Mouse (Mus musculus) E14TG2a.4 (cell line): ENCODE measurements at regions not wholly inside any gene's neighbourhood (a gene's known extent, or its start where the extent isn't known, plus 50 kb on each side); places are given as distances from the start of the nearest gene placed in this dataset.

Experiments used
- CTCF ChIP-seq: conservative IDR thresholded peaks from 2 replicates; pipeline ENCODE4 v1.5.1; 2014; ENCODE audit warnings: low read length
- POU5F1 ChIP-seq: IDR thresholded peaks from 2 replicates; pipeline ENCODE4 v1.6.1; 2014; ENCODE audit warnings: low read length, borderline replicate concordance

GRCm38 (mm10) chr3:151366302-151366701, 71.4 kb upstream of the Adgrl4 start:
- TF ChIP-seq CTCF, result no peak
- TF ChIP-seq POU5F1, result no peak
